Mouse (Mus musculus) T-cell, adult 2 months (primary cell): ENCODE data around the gene Mrgprx1.

Experiments used
- DNase-seq: peaks from one replicate; pipeline ENCODE4 v3.0.0; 2022; ENCODE audit warnings: low spot score

The Mrgprx1 gene

DNA sequence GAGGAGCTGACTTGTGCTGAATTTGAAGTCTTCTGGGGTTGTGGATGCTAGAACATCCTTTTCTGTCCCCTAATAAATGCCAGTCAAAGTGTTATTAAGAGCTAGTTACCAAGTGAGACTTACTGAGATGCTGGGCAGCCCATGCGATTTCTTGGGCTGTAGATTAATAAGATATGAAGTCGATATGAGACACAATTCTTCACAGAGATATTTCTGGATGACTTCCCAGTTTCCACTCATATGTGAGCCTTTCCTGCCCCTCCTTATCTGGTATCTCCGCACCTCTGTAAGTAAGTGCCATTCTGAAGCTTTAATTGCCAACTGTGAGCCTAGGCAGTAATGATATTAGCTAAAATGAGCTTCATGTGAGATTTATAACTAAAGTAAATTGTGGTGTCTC, at the start of gene Mrgprx1:
Gene Mrgprx1 (minus strand): TSS at position 101 of the 400 bp plus-strand sequence.
- no peak for DNase-seq

DNA sequence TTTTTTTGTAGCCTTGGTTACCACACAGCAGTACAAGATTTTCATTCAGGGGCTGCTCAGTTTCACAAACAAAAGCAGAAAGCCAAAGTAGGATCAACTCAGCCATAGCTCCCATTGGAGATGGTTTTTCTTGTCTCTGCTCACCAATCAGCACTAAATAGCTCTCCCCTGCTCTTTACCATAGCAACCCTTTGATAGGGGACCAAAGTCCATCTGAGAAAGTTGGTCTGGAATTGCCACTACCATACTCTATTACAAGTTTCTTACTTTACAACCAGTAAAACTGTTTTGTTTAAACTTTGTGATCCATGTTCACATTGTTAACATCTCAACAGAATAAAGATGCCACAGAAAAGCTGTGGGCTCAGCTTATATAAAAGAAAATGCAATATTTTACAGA, 48.1 kb upstream of the Mrgprx1 start:
- no peak for DNase-seq

DNA sequence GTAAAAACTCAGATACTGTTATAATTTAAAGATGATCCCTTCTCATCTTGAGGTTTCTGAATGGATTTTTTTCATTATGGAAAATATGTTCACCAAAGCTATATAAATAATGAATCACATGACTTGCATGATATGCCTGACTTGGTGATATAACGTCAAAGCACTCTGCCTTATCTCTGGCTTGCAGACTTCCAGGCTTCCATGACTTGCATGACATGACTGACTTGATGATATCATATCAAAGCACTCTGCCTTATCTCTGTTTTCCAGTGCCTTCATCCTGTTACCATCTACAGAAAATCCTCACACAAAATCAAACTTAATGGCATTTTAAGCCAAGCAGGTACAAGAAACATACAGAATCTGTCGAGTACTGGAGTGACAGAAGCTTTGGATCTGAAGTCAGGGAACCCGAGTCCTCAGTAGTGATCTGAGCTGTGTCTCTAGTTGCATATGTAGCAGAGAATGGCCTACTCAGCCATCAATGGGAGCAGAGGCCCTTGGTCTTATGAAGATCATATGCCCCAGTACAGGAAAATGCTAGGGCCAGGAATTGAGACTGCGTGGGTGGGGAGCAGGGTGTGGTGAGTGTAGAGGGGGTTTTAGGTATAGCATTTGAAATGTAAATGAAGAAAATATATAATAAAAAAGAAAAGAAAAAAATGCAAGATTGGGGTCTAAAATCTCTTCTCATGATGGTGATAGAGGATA, 19.2 kb upstream of the Mrgprx1 start:
- no peak for DNase-seq

DNA sequence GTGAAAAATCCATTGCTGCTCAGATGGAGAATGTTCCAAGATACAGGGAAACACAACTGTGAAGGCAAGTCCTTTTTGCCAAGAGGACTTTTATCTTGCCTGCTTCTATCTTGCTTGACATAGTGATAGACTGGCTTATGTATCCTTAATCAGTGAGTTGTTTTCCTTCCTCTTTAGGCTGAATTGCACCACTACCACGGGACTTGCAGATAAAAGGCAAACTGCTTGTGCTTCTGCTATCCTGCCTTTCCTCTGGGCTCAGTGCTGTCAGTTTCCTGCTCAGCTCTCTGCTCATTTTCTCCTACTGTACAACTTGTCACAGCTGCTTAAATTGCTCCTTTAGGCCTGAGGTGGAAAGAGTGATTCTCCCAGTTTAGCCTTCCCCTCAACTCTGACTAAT, 16.6 kb upstream of the Mrgprx1 start:
- DNase-seq: no peak

DNA sequence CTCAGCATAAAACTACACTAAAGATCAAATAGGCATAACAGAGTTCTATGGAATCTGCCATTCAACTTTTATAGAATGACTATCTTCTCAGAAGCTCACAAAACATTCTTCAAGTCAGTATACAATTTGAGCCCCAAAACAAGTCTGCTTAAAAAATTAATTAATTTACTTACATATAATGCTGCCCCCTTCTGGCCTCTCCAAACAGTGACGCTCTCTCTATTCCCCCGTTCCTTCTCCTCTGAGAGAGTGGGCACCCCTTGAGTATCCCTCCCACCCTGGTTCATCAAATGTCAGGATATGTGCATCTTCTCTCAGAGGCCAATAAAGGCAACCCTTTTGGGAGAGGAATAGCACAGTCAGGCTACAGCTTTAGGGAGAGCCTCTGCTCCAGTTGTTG, 9.5 kb downstream of the Mrgprx1 start:
- DNase-seq: no peak

DNA sequence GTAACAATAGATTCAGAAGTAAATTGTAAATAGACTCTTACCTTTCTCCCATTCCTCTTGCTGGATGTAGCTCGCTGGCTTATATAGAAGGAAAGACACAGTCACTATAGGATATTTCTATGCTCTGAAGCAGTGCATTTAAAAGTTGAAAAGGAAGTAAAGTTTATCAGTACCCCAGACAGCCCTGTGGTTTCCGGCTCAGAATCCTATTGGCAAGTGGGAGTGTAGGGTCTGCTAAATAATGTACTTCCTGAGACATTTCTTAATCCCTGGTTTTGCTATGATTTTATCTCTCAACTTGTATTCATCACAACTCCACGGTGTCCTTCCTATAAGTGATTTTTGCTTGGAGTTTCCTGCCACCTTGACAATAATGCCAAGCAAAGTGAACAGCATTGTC, 31.7 kb downstream of the Mrgprx1 start:
- DNase-seq: no peak

DNA sequence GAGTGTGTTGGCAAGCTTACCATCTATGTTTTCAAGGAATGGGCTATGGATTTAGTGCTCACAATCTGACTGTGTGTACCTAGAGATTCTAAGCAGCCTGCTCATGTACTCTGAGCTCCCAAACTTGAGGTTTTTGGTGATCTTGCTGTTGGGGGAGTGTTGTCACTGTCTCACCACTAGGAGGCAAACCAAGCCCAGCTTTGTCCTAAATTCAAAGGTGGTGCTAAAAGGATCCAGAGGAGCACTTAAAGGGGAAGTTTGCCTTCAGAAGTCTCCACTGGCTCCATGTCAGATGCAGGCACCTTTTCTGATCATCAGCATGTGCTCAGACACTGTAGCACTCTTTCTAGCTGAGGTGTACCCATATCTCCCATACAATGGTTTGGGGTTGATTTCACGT, 40.6 kb downstream of the Mrgprx1 start:
- DNase-seq: no peak

DNA sequence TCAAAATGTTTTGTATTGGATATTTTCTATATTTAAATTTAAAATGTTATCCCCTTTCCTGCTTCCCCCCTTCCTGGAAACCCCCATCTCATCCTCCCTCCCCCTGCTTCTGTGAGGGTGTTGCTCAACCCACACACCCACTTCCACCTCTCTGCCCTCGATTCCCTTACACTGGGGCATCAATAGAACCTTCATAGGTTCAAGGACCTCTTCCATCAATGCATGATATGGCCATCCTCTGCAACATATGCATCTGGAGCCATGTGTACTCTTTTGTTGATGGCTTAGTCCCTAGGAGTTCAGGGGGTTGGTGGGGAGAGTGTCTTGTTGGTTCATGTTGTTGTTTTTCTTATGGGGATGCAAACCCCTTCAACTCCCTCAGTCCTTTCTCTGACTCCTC, 45.4 kb downstream of the Mrgprx1 start, which contains the start of gene Mrgpra4:
Gene Mrgpra4 (minus strand): TSS at position 101 of the 400 bp plus-strand sequence.
- DNase-seq: no peak
